Mouse (Mus musculus) left cerebral cortex, postnatal 36 days (tissue): ENCODE results near the gene Gm20458. TPM values are rescaled to one million over a fixed set of nuclear protein-coding genes. Genes with fewer than 3 reads are reported as not detected.

Experiments
- DNase-seq, 2 experiments: peaks; one replicate each; pipeline ENCODE4 v3.0.0; 2021 to 2022; ENCODE audit warnings: low spot score in 2 of 2, mixed read lengths in 1 of 2
- intact Hi-C: fragments of 180-260 bp; cut with DNase I; formaldehyde crosslinking; loops from one replicate; pipeline ENCODE4 v1.15.1; 2025
- total RNA-seq, 2 experiments: library from RNA; stranded (reverse); gene quantifications; 2 replicates each; pipeline ENCODE4 v1.2.3; 2021

Gene Gm20458
- total RNA-seq, 2 experiments from 2014 or later: 8.1 to 14.9 TPM

DNA sequence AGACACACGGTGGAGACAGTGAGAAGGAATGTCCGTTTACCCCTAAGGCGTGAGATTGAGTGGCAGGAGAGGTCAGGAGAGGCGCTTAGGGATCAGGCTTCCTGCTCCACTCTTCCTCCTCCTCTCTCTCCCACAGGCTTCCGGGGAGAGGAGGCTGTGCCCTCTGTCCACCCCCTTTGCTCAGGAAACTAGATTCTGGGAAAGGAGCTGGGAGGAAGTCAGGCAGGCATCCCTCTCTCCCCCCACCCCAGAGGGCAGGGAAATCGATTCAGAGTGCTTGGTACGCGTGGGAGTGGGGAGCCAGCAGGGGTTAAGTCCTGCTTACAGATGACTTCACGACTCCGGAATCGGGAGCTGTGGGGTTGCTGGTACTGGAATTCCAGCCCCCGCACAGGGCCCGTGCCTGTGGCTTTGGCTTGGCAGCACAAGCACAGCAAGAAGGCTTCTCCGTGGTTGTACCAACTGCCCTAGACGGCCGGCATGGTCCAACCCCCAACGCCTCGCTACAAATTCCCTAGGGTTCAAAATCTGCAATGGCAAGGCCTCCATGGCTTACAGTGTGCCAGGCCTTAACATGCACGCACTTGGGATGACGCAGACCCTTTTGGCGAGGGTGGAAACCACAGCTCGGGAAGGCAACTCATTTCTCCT is 28.1 kb upstream of the Gm20458 start:
- no peak for DNase-seq
- intact Hi-C loops: no loop called here

GRCm38 (mm10) chr2:164433278-164433895 is 27.4 kb upstream of the Gm20458 start:
- intact Hi-C loops: no loop called here
- no peak for DNase-seq

DNA sequence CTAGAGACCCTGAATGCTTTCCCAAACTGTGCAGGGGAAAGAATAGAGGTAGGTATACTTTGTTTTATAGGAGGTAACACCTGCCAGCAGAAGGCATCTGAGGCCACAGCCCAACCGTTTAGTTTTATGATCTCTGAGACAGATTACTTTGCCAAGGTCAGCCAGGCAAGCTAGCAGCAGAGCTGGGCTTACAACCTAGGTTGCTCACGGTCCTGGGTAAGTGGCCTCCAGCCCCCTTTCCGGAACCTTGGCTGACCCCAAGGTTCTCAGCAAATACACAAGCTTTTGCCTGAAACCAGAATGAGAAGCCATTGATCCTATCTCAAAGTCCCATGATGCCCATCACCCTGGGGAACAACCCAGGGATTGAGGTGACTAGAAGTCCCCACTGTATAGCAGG is 26.1 kb upstream of the Gm20458 start:
- intact Hi-C loops: no loop called here
- DNase-seq: no peak

GRCm38 (mm10) chr2:164435216-164436090 is 25.3 kb upstream of the Gm20458 start:
- DNase-seq: no peak
- intact Hi-C loops: no loop called here

- no peak for DNase-seq
- intact Hi-C loops: no loop called here
Measured at GRCm38 (mm10) chr2:164436215-164436913, 24.4 kb upstream of the Gm20458 start.

DNA sequence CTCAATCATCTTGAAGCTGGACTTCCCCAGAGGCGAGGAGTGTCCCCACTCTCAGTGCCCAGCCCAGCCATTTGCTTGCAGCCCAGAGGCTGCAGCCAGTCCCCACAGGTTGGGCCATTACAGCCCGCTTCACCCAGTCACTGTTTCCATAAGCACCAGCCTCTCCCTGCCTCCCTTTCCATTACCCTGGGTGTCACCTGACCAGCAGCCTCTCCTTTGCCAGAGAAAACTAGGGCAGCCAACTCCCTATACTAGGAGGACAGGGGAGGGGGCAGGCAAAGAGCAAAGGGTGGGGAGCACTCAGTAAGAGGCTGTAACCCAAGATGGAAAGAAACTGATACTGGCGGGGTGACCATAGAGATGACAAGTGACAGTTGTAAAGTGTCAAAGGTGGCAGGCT is 23.8 kb upstream of the Gm20458 start:
- no peak for DNase-seq
- intact Hi-C loops: no loop called here

DNA sequence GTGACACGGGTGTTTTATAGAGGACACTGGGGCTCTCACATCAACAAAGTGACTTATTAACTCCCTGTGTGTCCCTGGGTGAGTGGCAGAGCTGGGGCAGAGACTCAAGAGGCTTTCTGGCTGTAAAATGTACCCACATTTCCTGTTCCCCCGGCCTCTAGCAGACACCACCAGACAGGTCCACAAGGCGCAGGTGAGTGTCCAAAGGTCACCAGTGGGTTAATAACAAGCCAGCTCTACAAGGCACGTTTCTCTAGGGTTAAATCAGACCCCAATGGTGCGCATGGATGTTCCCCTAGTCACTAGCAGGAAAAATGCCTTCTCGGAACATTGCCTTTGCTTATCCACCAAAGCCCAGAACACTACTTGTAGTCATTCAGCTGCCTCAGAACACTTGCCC is 23.1 kb upstream of the Gm20458 start:
- intact Hi-C loops: no loop called here
- no peak for DNase-seq

- no peak for DNase-seq
- intact Hi-C loops: no loop called here
Measured at GRCm38 (mm10) chr2:164438257-164438656, 22.5 kb upstream of the Gm20458 start.

GRCm38 (mm10) chr2:164439001-164439421 is 21.8 kb upstream of the Gm20458 start:
- peak; percentile 33 to 36 for DNase-seq
- intact Hi-C loops: no loop called here

GRCm38 (mm10) chr2:164440314-164440713 is 20.5 kb upstream of the Gm20458 start:
- intact Hi-C loops: no loop called here

DNA sequence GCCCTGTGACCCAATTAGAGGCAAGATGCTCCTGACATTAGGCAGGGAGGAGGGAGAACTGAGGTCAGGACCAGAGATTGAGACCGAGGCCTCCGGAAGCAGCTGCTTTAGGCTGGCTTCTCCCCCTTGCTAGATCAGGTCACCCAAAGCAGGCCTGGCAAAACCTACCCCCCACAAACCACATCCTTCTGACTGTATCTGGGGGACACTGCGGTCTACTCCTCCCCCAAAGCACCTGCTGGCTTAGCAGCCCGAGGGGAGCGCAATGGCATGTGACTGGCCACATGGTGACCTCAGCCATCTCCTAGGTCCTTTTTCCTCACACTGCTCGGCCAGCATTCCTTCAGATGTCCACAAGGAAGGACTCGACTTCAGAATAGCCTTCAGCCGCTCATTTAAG is 19.6 kb upstream of the Gm20458 start:
- intact Hi-C loops: no loop called here
- no peak for DNase-seq

More at GRCm38 (mm10) chr2:164440314-164440713, 20.5 kb upstream of the Gm20458 start:
- DNase-seq: no peak

DNA sequence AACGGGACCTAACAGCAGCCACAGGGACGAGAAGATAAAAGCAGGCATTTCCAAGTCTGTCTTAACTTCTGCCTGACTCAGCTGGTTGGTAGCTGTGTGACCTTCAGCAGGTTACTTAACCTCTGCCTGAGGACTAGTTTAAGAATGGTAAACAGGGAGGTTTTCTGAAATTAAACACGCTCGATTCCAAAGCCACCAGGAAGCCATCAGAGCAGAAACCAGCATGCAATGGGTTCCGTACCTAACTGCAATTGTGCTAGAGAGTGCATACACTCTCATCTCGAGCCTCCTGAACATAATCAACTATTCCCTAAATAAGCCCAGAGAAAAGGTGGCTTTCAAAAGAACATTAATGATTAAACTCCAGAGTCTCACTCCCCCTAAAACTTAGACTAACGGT is 19.0 kb upstream of the Gm20458 start:
- DNase-seq: no peak
- intact Hi-C loops: no loop called here

DNA sequence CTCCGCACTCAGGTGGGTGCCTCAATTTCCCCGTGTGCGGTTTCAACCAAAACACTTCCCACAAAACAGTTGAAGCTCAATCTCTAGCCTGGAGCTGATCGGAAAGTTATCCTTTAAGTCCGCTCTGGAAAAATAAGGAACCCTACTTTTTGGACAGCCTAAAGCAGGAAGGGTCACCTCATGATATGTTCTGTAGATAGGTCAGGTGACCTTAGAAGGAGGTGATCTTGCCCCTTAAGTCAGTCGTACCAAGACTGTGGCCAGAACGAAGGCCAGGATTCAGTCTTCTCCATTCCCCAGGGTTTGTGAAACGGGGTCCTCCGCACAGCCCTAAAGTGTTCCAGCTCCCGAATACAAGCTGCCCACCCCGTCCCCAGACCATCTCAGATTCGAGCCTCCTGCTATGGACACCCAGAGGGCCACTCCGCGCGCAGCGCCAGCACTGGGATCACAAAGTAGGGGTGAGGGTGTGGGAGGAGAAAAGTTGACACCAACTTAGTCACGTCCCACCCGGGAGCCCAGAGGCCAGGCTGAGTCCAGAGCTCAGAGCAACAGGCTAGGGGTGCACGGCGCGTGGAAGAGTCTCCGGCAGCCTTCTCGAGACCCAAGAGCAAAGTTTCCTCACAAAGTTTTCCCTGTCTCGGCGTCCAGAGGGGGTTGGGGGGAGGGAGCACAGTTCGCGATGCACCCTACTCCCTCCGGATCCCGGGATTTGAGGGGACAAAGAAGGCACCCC is 18.3 kb upstream of the Gm20458 start:
- no peak for DNase-seq
- intact Hi-C loops: no loop called here

GRCm38 (mm10) chr2:164443051-164443437 is 17.7 kb upstream of the Gm20458 start:
- peak; percentile 65 to 73 for DNase-seq
- intact Hi-C loops: no loop called here

DNA sequence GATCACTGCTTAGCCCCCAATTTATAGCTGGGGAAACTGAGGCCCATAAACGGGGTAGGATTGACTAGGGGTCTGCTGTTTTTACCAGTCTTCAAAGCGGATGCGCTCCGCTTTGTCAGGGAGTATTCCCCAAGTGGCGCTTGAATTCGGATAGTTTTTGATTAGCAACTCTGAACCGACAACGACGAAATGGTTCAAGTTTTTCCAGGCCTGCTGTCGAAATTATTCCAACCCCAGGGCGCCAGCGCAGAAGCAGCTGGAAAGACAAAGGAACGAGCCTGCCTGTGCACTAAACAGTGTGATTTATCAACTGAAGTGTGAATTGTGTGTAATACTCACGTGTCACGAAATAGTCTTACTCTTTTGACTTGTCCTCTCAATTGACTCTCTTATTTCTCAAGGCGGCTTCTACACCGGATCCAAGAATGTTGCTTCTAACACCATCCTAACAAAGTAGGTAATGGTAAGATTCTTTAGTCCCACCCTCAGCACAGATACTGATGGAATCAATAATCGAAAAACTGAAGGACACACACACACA is 17.2 kb upstream of the Gm20458 start, which contains the start of gene Sdc4:
Gene Sdc4 (minus strand): TSS at position 428 of the 541 bp plus-strand sequence.
- intact Hi-C loops: no loop called here
- no peak for DNase-seq

GRCm38 (mm10) chr2:164444701-164445100 is 16.1 kb upstream of the Gm20458 start:
- DNase-seq: no peak
- intact Hi-C loops: no loop called here

GRCm38 (mm10) chr2:164445399-164446085 is 15.2 kb upstream of the Gm20458 start:
- intact Hi-C loops: no loop called here
- DNase-seq: no peak

- no peak for DNase-seq
- intact Hi-C loops: no loop called here
Measured at GRCm38 (mm10) chr2:164446086-164446469, 14.7 kb upstream of the Gm20458 start.

DNA sequence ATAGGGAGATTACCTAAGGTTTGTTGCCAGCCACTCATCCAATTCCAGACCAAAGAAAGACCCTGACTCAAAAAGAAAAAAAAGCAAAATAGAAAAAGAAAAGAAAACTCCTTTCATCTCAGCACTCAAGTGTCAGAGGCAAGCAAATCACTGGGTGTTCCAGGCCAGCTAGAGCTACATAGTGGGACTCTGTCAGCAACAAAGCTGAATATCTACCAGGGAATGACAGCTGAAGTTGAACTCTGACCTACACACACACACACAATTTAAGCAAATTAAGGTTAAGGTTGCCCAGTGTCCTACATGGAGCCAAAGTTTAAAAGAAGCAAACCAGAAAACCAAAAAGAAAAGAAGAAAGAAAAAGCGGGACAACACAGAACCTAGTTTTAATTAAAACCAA is 12.6 kb upstream of the Gm20458 start:
- DNase-seq: no peak
- intact Hi-C loops: no loop called here
